Mouse (Mus musculus) retina, postnatal 1 day (tissue): ENCODE measurements around the gene Trpm5.

ENCODE experiments used
- DNase-seq: peaks from one replicate; pipeline ENCODE4 v3.0.0-alpha.2; 2012

Gene Trpm5

GRCm38 (mm10) chr7:143036787-143037186, 57.7 kb downstream of the Trpm5 start:
- DNase-seq: no peak

DNA sequence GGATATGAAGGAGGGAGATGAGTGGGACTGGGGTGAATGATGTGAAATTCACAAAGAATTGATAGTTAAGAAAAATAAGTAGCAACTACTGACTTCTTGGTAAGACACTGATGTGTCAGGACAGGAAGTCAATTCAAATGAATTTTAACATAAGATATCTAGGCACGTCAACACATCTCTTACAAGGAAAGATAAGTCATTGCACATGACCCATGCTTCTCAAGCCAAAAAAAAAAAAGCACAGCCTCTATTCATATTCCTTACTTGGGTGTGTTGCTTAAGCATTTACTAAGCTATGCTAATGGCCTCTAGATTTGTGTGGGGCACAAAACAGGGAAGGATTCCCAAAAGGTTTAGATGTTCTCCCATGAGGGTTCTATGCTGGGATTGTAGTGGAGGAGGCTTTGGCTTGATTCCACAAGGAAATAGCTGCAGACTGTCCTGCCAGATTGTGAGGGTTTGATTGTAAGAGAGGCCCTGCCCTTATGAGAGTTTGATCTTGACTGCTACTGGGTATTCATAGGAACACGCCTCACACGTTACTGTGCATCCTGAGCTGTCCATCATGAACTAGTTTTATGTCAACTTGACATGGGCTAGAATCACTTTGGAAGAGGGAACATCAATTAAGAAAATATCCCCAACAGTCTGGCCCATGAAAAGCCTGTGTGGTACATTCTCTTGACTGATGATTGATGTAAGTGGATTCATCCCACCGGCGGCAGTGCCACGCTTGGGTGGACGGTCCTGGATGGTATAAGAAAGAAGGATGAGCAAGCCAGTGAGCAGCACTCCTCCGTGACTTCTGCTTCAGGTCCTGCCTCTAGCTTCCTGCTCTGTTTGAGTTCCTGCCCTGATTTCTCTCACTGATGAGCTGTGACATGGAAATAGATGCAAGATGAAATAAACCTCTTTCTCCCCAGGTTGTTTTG, 59.7 kb downstream of the Trpm5 start:
- DNase-seq: no peak

DNA sequence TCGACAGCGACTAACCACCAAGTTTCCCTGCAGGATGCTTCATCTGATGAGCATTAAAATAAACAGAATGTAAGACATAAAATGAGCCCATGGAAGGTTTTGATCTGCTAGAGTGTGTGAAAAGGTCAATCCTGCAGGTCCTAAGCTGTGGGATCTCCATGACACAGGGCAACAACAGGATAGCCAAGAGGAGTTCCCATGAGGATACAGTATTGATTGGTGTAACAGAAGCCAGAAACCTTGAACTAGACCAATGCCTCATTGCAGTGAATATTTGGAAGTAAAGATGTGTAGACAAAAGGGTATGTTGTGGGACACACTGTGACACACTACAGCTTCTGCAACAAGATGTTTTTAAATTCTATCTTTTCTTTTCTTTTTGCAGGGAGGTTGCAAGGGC, 60.3 kb downstream of the Trpm5 start:
- no peak for DNase-seq

DNA sequence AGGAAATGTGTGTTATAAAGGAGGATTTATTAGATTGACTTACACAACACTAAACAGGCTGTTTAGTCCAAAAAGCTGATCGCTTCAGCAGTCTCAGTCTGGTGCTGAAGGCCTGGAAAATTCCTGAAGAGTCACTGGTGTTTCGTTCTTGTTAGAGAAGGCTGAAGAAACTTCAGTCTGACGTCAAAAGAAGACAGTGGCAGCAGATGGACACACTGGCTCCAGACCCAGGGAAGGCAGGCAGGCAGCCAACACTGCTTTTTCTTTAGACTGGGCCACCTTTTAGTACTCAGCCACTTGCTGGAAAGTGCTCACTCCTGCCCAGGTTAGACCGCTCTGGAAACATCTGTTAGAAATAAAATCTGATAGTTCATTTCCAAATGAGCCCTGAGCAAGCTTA, 60.9 kb downstream of the Trpm5 start:
- DNase-seq: no peak

GRCm38 (mm10) chr7:143031816-143032215, 62.6 kb downstream of the Trpm5 start:
- no peak for DNase-seq

GRCm38 (mm10) chr7:143027196-143027595, 67.2 kb downstream of the Trpm5 start:
- no peak for DNase-seq

DNA sequence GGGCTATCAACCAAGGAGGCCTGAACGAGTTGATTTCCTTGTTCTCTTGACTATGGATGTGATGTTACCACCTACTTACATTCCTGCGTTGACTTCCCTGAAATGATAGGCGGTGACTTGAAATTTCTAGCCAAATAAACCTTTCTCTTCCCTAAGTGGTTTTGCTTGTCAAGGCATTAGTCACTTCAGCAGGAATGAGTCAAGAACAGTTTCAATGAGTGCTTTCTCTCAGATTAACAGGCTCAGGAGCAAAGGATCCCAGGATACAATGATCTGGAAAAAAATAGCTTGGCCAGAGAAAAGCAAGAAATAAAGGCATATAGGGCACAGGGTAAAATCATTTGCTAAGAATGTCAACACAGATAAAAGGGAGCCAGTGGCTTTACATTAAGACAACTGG, 68.9 kb downstream of the Trpm5 start:
- no peak for DNase-seq

- DNase-seq: no peak
Observed at GRCm38 (mm10) chr7:143024293-143024692, 70.1 kb downstream of the Trpm5 start.

DNA sequence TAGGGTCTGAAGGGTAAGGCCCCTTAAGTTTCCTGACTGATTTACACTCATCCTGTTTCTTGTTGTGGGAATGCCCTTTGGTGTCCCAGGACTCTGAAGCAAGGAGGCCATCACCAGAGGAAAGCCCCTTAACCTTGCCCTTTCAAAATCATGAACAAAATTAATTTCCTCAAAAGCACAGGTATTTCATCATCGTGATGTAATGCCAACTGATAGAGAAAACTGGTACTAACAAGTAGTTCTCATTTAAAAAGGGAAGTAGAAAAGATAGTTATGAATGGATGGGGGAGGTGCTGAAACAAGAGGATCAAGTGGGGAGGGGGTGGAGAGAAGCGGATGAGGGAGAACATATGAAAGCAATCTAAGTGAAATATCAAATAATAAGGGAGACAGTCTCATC, 70.9 kb downstream of the Trpm5 start:
- no peak for DNase-seq

DNA sequence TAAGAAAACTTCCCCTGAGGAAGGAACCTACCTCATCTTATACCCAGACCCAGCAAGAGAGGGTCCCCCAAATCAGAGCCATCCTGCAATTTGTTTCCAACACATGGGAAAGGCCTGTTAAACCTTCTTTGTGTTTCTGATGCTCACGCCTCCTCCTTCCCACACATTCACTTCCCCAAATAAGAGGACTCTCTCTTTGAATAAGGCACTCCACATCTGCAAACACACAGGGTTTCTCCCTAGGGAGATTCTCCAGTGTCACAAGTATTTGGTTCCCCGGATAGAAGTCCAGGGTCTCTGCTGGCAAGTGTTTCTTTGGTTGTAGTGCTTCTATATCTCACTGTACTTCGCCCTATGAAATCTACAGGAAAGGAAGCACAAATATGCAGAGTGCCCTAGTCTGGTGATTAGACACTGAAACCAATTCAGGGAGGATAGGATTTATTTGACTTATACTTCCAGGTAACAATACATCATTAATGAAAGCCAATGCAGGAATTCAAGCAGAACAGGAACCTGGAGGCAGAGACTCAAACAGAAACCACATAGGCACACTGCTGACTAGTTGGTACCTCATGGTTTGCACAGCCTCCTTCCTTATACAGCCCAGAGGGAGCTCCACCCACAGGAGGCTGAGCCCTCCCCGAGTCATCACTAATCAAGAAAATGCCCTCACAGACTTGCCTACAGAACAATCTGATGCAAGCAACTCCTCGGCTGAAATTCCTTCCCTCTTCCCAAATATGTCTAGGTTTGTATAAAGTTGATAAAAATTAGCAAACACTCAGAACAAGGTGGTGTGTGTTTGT, 72.9 kb downstream of the Trpm5 start:
- DNase-seq: no peak

GRCm38 (mm10) chr7:143020764-143021163, 73.7 kb downstream of the Trpm5 start:
- no peak for DNase-seq

DNA sequence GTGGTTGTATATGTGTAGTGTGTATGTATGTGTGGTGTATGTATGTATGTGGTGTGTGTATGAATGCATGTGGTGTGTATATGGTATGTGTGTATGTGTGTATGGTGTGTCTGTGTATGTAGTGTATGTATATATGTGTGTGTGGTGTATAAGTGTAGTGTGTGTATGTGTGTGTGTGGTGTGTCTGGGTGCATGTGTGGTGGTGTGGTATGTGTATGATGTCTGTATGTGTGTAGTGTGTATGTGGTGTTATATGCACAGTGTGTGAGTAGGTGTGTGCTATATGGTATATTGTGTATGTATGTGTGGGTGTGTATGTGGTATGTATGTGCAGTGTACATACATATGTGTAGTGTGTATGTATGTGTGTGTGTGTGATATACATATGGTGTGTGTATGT, 74.4 kb downstream of the Trpm5 start:
- DNase-seq: no peak
